Mouse (Mus musculus) myocyte (in vitro differentiated cells): ENCODE measurements around the gene Gdf15. TPM values are rescaled to one million over a fixed set of nuclear protein-coding genes. Genes with fewer than 3 reads are reported as not detected.
A peak's percentile ranks its signal among the peaks of the same experiment; 100 is the strongest.

ENCODE experiments used
- H3K27me3 ChIP-seq: one replicate; pipeline ENCODE4 v1.6.1; 2011; ENCODE audit not compliant: control insufficient read depth, insufficient read depth, insufficient read length
- H3K36me3 ChIP-seq: one replicate; pipeline ENCODE4 v1.6.1; 2011; ENCODE audit not compliant: control insufficient read depth, insufficient read depth
- H3K4me2 ChIP-seq: one replicate; pipeline ENCODE4 v1.6.1; 2011; ENCODE audit warnings: low read depth, control low read depth
- H3K4me3 ChIP-seq: one replicate; pipeline ENCODE4 v1.5.1; 2011; ENCODE audit warnings: mild to moderate bottlenecking, control low read depth, moderate library complexity
- H3K79me2 ChIP-seq: one replicate; pipeline ENCODE4 v1.6.1; 2011; ENCODE audit not compliant: control insufficient read depth, insufficient read depth
- H3ac ChIP-seq: one replicate; pipeline ENCODE4 v1.6.1; 2011; ENCODE audit not compliant: control insufficient read depth, insufficient read length
- CEBPB ChIP-seq: IDR thresholded peaks from 2 replicates; pipeline ENCODE4 v1.6.1; 2011; ENCODE audit warnings: mild to moderate bottlenecking, moderate library complexity; ENCODE audit not compliant: poor library complexity, insufficient read depth, severe bottlenecking
- E2F4 ChIP-seq: IDR thresholded peaks from one replicate; pipeline ENCODE4 v1.6.1; 2011; ENCODE audit warnings: mild to moderate bottlenecking, control low read depth, moderate library complexity; ENCODE audit not compliant: insufficient read depth
- MAX ChIP-seq: IDR thresholded peaks from one replicate; pipeline ENCODE4 v1.6.1; 2011; ENCODE audit warnings: low read depth, mild to moderate bottlenecking, control low read depth
- MYOD1 ChIP-seq, 3 experiments: IDR thresholded peaks; one replicate each; pipeline ENCODE4 v1.6.1; 2011; ENCODE audit warnings: control low read depth in 2 of 3, low read depth in 2 of 3, mild to moderate bottlenecking in 2 of 3, moderate library complexity in 1 of 3; ENCODE audit not compliant: insufficient read length in 2 of 3, control insufficient read depth in 1 of 3
- MYOG ChIP-seq, 3 experiments: IDR thresholded peaks; one replicate each; pipeline ENCODE4 v1.6.1; 2011; ENCODE audit warnings: control low read depth in 2 of 3, low read depth in 2 of 3, mild to moderate bottlenecking in 2 of 3; ENCODE audit not compliant: insufficient read length in 2 of 3, control insufficient read depth in 1 of 3, insufficient read depth in 1 of 3
- POLR2A ChIP-seq: IDR thresholded peaks from one replicate; pipeline ENCODE4 v1.6.1; 2011; ENCODE audit warnings: low read depth, mild to moderate bottlenecking, control low read depth, moderate library complexity; ENCODE audit not compliant: insufficient read length
- POLR2AphosphoS2 ChIP-seq: IDR thresholded peaks from one replicate; pipeline ENCODE4 v1.6.1; 2011; ENCODE audit warnings: low read depth, control low read depth; ENCODE audit not compliant: insufficient read length
- REST ChIP-seq: IDR thresholded peaks from one replicate; pipeline ENCODE4 v1.6.1; 2011; ENCODE audit warnings: mild to moderate bottlenecking, control low read depth, moderate library complexity; ENCODE audit not compliant: insufficient read depth, insufficient read length
- SRF ChIP-seq: IDR thresholded peaks from one replicate; pipeline ENCODE4 v1.6.1; 2011; ENCODE audit warnings: low read depth; ENCODE audit not compliant: control insufficient read depth, insufficient read length
- TCF12 ChIP-seq: IDR thresholded peaks from one replicate; pipeline ENCODE4 v1.6.1; 2011; ENCODE audit warnings: mild to moderate bottlenecking, control low read depth; ENCODE audit not compliant: poor library complexity, insufficient read depth, severe bottlenecking
- TCF3 ChIP-seq: IDR thresholded peaks from one replicate; pipeline ENCODE4 v1.6.1; 2011; ENCODE audit warnings: low read depth, control low read depth; ENCODE audit not compliant: insufficient read length
- USF1 ChIP-seq: IDR thresholded peaks from one replicate; pipeline ENCODE4 v1.6.1; 2011; ENCODE audit warnings: low read depth, mild to moderate bottlenecking, control low read depth, moderate library complexity
- polyA plus RNA-seq: library from polyadenylated mRNA; unstranded; fragments of >200 nt; fragmentation: generic; extraction: Trizol; gene quantifications from one replicate; pipeline ENCODE4 v1.2.1, GENCODE M21; 2012; ENCODE audit warnings: missing spikeins

Gene Gdf15
- 54.1 TPM for polyA plus RNA-seq

- Histone ChIP-seq H3K36me3 (no peaks in the 10 kb centered on the region), H3K27me3 (no peaks in the 10 kb centered on the region), H3K4me2 (no peak within 1 kb of the TSS), H3K4me3 (peak within 1 kb of the TSS; percentile 52), H3ac (no peak within 1 kb of the TSS), H3K79me2 (no peaks in the 10 kb centered on the region)
- TF ChIP-seq TCF3 (no peak), MYOD1 (IDR thresholded peaks at IDR 0.05; ENCODE audit: control insufficient read depth in 1 of 3, insufficient read length in 2 of 3, low read depth in 2 of 3) (no peak), MYOG (IDR thresholded peaks at IDR 0.05; ENCODE audit: control insufficient read depth in 1 of 3, insufficient read depth in 1 of 3, insufficient read length in 2 of 3, low read depth in 2 of 3) (no peak)
Observed at GRCm38 (mm10) chr8:70632346-70632892, at the start of gene Gdf15. Gene Gdf15, minus strand, starts transcription at chr8:70632456.

- Histone ChIP-seq H3ac (no peak overlapping the region), H3K4me2 (peak overlapping the region; percentile 61), H3K27me3 (no peaks in the 10 kb centered on the region), H3K4me3 (no peak overlapping the region), H3K79me2 (peaks cover 2% of the 10 kb centered on the region), H3K36me3 (no peaks in the 10 kb centered on the region)
- TF ChIP-seq POLR2A, result no peak
- no peak for TF ChIP-seq SRF
- no peak for TF ChIP-seq USF1
- no peak for TF ChIP-seq MYOG (IDR thresholded peaks at IDR 0.05; ENCODE audit: control insufficient read depth in 1 of 3, insufficient read depth in 1 of 3, insufficient read length in 2 of 3, low read depth in 2 of 3)
- TF ChIP-seq CEBPB, result no peak
- TF ChIP-seq MYOD1 (IDR thresholded peaks at IDR 0.05; ENCODE audit: control insufficient read depth in 1 of 3, insufficient read length in 2 of 3, low read depth in 2 of 3), result no peak
- TF ChIP-seq TCF3, result no peak
- no peak for TF ChIP-seq TCF12
- no peak for TF ChIP-seq REST
- no peak for TF ChIP-seq POLR2AphosphoS2
- no peak for TF ChIP-seq MAX
Observed at GRCm38 (mm10) chr8:70681410-70681809, 49.2 kb upstream of the Gdf15 start.

GRCm38 (mm10) chr8:70680039-70680438 lies 47.8 kb upstream of the Gdf15 start:
- Histone ChIP-seq H3K4me2 (no peak overlapping the region), H3ac (no peak overlapping the region), H3K36me3 (no peaks in the 10 kb centered on the region), H3K79me2 (peaks cover 16% of the 10 kb centered on the region), H3K27me3 (no peaks in the 10 kb centered on the region), H3K4me3 (no peak overlapping the region)
- TF ChIP-seq REST (no peak), SRF (no peak), TCF12 (no peak), POLR2AphosphoS2 (no peak), USF1 (no peak), POLR2A (no peak), MYOD1 (IDR thresholded peaks at IDR 0.05; ENCODE audit: control insufficient read depth in 1 of 3, insufficient read length in 2 of 3, low read depth in 2 of 3) (no peak), MYOG (IDR thresholded peaks at IDR 0.05; ENCODE audit: control insufficient read depth in 1 of 3, insufficient read depth in 1 of 3, insufficient read length in 2 of 3, low read depth in 2 of 3) (no peak), TCF3 (no peak), MAX (no peak), E2F4 (no peak), CEBPB (no peak)

- Histone ChIP-seq H3K27me3 (no peaks in the 10 kb centered on the region), H3K4me2 (no peak overlapping the region), H3K36me3 (no peaks in the 10 kb centered on the region), H3K4me3 (no peak overlapping the region), H3K79me2 (peaks cover 23% of the 10 kb centered on the region), H3ac (no peak overlapping the region)
- TF ChIP-seq TCF3 (no peak), SRF (no peak)
Observed at GRCm38 (mm10) chr8:70679404-70679803, 47.1 kb upstream of the Gdf15 start.

DNA sequence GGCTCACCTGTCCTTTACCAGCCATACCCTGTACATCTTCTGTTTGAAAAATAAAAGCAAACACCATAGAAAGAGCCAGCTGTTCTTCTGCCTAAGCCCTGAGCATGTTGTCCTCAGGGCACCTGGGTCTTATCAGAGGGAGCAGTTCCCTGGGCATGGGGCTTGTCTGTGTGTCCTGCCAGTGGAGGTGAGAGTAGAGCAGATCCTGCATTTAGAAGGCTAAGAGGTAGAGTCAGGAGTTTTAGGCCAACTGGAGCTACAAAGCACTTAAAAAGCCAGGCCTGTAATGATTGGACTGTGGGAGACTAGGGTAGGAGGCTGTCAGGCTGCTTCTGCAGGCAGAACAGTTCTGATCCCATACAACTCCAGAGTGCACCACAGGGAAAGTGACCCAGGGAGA lies 46.4 kb upstream of the Gdf15 start:
- Histone ChIP-seq H3K79me2 (peaks cover 29% of the 10 kb centered on the region), H3K4me3 (no peak overlapping the region), H3K36me3 (no peaks in the 10 kb centered on the region), H3ac (no peak overlapping the region), H3K27me3 (no peaks in the 10 kb centered on the region), H3K4me2 (no peak overlapping the region)
- TF ChIP-seq MAX (no peak), TCF3 (no peak), USF1 (no peak), POLR2A (no peak)
